Mouse (Mus musculus) 3134 (cell line): Measurements from ENCODE around the gene Fermt3.
"Not testable (repeated sequence)": the region's sequence is repeated elsewhere in the genome, so short reads cannot be mapped to it uniquely, and the experiment has no call there.

Experiments used
- DNase-seq: peaks from one replicate; pipeline ENCODE4 v3.0.0-alpha.2; 2011; ENCODE audit warnings: low spot score; ENCODE audit not compliant: insufficient read length; ENCODE audit errors: extremely low read depth

Gene Fermt3

DNA sequence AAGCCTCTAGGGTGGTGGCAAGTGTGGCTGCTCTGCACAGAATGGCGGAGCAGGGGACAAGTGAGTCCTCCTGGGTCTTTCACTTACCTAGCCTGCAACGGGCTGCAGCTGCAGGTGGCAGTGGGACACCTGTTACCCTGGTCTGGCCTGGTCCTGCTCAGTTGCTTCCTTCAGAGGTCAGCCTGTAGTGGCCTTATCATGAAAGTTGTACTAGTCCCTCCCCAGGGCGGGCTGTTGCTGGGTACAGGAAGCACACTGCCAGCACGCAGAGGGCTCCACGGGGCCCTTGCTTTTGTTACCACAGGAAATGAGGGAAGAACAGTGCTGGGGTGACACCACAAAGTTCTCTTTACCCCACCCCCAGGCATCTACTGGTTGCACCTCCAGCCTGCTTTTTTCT, at the start of gene Fermt3:
Gene Fermt3 (minus strand): TSS at position 279 of the 400 bp plus-strand sequence.
- no peak for DNase-seq

- DNase-seq: peak; percentile 59
These were observed 48.9 kb upstream of the Fermt3 start for GRCm38 (mm10) chr19:7068136-7068535.

- DNase-seq: no peak
These were observed 48.2 kb upstream of the Fermt3 start for GRCm38 (mm10) chr19:7067344-7068050.

GRCm38 (mm10) chr19:7066828-7067342, 47.6 kb upstream of the Fermt3 start:
- DNase-seq: no peak

GRCm38 (mm10) chr19:7066034-7066827, 47.0 kb upstream of the Fermt3 start:
- DNase-seq: peak; percentile 44

- peak; percentile 42 for DNase-seq
These were observed 45.3 kb upstream of the Fermt3 start for GRCm38 (mm10) chr19:7064571-7064970.

- DNase-seq: no peak
These were observed 43.6 kb upstream of the Fermt3 start for GRCm38 (mm10) chr19:7062916-7063315.

DNA sequence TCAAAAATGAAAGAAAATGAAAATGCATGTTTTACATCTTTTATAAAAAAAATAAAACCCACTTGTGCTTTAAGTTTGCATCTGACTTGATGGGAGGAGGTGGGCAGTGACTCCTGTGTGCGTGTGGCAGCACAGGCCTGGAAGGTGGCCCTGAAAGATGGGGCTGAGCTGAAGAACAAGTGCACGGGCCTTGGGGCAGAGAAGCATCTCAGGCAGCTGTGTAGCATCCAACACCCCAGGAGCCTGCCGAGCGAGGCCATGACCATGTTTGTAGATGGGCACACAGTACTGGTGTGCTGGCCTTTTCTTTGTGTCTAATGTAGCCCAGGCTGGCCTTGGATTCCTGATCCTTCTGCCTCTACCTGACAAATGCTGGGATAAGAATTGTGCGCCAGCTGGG, 42.8 kb upstream of the Fermt3 start:
- no peak for DNase-seq

DNA sequence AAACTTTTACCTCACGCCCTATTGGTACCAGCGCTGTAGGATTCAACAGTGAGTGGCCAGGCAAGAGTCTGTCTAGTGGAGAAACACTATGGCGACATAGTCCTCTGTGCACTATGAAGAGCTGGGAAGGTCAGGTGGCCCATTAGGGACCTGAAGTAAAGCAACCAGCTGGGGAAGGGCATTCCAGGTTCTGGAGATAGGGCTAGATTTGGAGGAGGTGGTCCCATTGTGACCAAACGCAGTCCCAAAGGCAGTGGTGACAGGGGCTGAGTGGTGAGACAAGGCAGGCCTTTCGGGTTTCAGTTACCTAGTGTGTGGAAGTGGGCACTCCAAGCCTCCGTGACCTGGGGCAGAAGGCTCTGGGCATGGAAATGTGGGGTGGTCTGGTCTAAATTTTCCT, 39.3 kb upstream of the Fermt3 start:
- no peak for DNase-seq

- peak; percentile 87 for DNase-seq
These were observed 38.5 kb upstream of the Fermt3 start for GRCm38 (mm10) chr19:7057722-7058207.

GRCm38 (mm10) chr19:7057126-7057721, 38.0 kb upstream of the Fermt3 start:
- peak; percentile 34 for DNase-seq

DNA sequence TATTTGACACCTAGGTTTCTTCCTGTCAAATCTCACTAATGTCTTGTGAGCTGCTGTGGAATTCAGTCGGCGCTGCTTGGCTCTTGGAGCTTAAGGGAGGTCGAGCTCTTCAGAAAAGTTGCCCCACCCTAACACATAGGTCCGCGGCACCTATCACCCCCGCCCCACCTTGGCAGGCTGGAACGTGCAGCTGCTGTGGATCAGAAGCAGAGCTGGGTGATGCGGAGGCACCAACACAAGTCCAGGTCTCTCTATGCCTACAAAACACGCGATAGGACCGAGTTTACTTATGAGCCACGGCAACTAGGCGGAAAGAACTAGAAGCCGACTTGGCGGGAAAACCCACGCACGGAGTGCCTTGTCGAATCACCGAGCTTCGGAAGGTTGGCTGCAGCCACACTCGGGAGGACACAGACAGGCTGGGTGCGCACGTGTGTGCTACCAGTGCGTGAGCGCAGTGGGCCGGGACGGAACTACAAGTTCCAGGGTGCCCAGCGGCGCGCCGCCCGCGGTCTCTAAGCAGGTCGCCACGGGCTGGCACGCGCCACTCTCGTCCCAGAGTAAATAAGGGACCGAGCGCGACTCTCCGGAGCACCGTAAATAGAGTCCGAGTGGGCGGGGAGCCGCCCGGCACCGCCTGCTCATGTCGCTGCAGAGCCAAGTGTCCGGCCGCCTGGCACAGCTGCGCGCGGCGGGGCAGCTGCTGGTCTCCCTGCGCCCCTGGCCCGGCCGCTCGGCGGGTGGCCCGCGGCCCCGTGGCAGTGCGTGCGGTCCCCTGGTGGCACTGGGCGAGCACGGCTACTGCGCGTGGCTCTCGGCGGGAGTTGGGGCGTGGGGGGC, 37.2 kb upstream of the Fermt3 start, which contains the start of gene Macrod1:
Gene Macrod1 (plus strand): TSS at position 563 of the 840 bp plus-strand sequence.
- DNase-seq: peak; percentile 89

DNA sequence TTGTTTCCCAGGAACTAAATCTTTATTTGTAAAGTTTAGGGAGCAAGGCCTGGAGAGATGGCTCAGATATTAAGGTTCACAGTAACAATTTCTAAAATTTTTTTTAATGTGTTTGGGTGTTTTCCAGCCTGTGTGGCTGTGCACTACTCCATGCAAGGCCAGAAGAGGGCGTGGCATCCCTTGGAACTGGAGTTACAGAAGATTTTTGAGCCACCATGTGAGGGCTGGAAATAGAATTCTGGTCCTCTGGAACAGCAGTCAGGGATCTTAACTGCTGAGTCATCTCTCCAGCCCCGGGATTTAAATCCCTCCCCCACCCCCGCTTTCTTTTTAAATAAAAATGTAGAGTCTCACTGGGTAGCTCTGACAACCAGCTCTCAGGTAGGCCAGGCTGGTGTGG, 35.9 kb upstream of the Fermt3 start:
- DNase-seq: peak; percentile 64

GRCm38 (mm10) chr19:7054772-7055171, 35.5 kb upstream of the Fermt3 start:
- peak; percentile 82 for DNase-seq

DNA sequence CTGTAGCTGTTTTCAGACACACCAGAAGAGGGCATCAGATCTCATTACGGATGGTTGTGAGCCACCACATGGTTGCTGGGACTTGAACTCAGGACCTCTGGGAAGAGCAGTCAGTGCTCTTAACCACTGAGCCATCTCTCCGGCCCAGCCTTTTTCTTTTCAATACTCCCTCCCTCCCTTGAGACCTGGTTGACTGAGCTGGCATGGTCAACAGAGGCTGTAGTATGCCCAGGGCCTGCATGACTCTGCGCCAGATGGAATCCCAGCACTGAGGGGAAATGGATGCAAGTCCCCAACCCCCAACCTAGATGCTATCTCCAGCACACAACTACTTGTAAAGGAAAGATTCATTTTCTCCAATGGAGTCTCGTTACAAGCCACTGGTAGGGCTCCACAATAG, 34.1 kb upstream of the Fermt3 start:
- not testable (repeated sequence) for DNase-seq

DNA sequence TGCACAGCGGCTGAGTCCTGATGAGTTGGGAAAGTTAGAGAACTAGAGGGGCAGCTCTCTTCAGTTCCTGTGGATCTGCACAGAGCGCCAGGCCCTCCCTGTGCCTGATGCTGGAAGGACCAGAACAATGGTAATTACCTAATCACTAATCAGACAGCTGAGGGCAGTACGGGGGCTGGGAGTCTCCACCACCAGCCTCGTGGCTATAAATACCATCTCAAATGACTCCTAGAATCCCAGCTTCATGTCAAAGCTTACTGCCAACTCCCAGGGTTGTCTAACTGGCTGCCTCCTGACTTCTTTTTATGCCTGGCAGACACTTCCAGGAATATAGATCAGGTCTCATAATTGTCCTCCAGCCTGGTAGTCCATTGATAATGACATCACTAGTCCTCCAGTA, 25.4 kb upstream of the Fermt3 start:
- no peak for DNase-seq

- DNase-seq: no peak
These were observed 25.0 kb upstream of the Fermt3 start for GRCm38 (mm10) chr19:7044279-7044678.

DNA sequence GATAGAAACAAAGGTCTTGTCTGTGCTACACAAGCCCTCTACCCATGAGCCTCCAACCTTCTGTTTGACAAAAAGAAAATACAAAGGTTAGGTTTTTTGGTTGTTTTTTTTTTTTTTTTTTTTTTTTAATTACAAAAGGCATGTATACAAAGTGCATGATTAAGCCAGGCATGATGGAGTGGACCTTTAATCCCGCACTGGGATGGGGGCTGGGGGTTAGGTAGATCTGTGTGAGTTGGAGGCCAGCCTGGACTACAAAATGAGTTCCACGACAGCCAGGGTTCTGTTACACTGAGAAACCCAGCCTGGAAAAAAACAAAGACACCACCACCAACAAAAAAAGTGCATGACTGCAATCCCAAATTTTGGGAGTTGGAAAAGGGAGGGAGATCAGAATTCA, 21.9 kb upstream of the Fermt3 start:
- no peak for DNase-seq

- no peak for DNase-seq
These were observed 21.4 kb upstream of the Fermt3 start for GRCm38 (mm10) chr19:7040637-7041130.
